Mouse (Mus musculus): Measurements from ENCODE around the gene Astn2.

- TF ChIP-seq CTCF (IDR thresholded peaks at IDR 0.05): no peak
- no peak for TF ChIP-seq EP300 (IDR thresholded peaks at IDR 0.05)
Observed at GRCm38 (mm10) chr4:65874236-65874781, 530.1 kb downstream of the Astn2 start.
